Mouse (Mus musculus) forebrain, embryonic 13.5 days (tissue): Measurements from ENCODE around the gene Gm12248. TPM values are rescaled to one million over a fixed set of nuclear protein-coding genes. Genes with fewer than 3 reads are reported as not detected.

Experiments
- polyA plus RNA-seq: library from polyadenylated mRNA; unstranded; fragments of >200 nt; fragmentation: Nextera tagmentation; extraction: Ambion mirVana; gene quantifications from 2 replicates; pipeline ENCODE4 v1.2.1, GENCODE M21; 2015

Gm12248 gene
- polyA plus RNA-seq, 1 experiment from 2014 or later, result 0.19 TPM

Other genes with a start within 250 kb of the Gm12248 start
- 14.1 and 16.3 TPM in 2 replicates for gene Larp1, start 84.1 kb downstream of the Gm12248 start, polyA plus RNA-seq
- 124 and 129 TPM in 2 replicates for gene Cnot8, start 11.0 kb upstream of the Gm12248 start, polyA plus RNA-seq
- 13.9 and 21.2 TPM in 2 replicates for gene Gemin5, start 75.4 kb upstream of the Gm12248 start, polyA plus RNA-seq
- 119 and 135 TPM in 2 replicates for gene Mrpl22, start 78.5 kb upstream of the Gm12248 start, polyA plus RNA-seq
- gene Igtp, start 106.4 kb upstream of the Gm12248 start, polyA plus RNA-seq, result 0.83 and 0.94 TPM in 2 replicates
- 0.29 and 0.49 TPM in 2 replicates for gene Irgm2, start 106.5 kb upstream of the Gm12248 start, polyA plus RNA-seq
- not detected in 2 replicates for gene 4930438A08Rik, start 181.7 kb upstream of the Gm12248 start, polyA plus RNA-seq
- gene Zfp692, start 213.9 kb upstream of the Gm12248 start, polyA plus RNA-seq, result 28.9 and 31.4 TPM in 2 replicates
- gene Zfp672, start 237.2 kb upstream of the Gm12248 start, polyA plus RNA-seq, result 38.1 and 40.5 TPM in 2 replicates
- gene Sh3bp5l, start 237.6 kb upstream of the Gm12248 start, polyA plus RNA-seq, result 43.9 and 48.0 TPM in 2 replicates